Mouse (Mus musculus): ENCODE results near the gene Gopc. TPM values are rescaled to one million over a fixed set of nuclear protein-coding genes. Genes with fewer than 3 reads are reported as not detected.
"Not testable (repeated sequence)": the region's sequence is repeated elsewhere in the genome, so short reads cannot be mapped to it uniquely, and the experiment has no call there.

The Gopc gene
- total RNA-seq, 2 experiments from 2014 or later: 12.9 to 15.7 TPM

DNA sequence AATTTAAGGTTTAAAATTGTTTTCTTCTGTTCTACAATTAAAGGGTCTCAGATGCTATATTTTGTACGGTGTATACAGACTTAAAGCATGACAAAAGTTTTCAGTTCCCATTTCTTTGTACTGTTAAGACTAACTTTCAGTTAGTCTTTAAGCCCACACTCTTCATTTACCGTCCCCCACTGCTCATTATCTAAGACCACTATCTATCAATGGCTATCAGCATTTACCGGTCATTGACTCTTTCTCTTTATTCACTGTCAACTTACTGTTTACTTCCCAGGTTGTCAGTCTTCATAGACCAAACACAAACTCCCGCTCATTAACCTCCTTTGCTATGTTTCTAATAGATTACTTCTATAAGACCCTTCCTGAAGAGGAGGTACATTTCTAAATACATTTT is 5.3 kb upstream of the Gopc start:
- DNase-seq: no peak

DNA sequence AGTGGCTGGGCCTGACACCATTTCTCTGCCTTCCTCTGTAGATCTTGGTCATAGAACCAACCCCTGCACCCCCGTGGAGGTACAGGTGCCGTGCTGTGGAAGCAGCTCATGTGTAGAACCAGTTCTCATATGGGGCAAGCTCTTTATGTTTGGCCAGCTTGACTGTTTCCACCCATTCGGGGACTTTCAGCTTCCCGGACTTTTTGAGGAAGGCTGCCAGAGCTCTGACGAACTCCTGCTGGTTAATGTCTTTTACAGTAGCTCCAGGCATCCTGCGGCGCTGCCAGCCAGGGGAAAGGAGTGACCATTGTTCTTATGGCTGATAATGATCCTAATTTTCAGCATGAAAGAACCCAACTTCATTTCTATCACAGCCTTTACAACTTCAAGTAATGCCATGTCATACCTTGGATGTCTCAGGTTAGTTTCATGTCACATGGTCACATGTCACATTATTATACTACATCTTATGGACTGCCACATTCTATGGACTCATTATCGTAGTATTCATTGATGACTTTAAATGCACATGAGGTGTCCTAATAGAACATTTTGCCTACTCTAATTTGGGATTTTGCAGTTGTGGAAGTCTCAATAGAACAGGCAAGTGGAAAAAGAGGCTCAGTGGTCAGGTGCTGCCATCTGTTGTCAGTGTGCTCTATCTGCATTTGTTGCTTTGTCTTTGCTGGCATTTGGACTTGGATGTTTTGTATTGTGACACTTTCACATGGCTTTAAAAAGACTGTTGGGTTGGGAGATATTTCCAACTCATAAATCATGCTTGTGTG is 3.1 kb upstream of the Gopc start:
- peak; percentile 24 for DNase-seq

GRCm38 (mm10) chr10:52383522-52383921 is 1.6 kb upstream of the Gopc start:
- no peak for DNase-seq

DNA sequence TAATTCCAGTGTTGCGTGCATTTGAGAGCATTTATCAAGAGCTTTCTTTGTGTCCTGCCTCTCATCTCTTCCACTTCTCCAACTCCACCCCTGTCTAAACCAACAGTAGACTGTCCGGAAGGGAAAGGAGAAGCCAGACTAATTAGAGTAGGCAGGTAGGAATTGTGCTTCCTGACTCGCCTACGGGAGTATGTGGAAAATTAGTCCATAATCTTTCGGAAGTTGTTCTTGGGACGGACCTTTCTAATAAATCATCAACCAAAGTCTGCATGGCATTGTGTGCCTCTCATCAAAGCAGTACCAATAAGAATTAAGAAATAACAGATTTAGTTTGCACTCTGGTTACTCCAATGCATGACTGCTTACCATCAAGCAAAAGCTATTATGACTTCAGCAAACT is 1.1 kb upstream of the Gopc start:
- no peak for DNase-seq

DNA sequence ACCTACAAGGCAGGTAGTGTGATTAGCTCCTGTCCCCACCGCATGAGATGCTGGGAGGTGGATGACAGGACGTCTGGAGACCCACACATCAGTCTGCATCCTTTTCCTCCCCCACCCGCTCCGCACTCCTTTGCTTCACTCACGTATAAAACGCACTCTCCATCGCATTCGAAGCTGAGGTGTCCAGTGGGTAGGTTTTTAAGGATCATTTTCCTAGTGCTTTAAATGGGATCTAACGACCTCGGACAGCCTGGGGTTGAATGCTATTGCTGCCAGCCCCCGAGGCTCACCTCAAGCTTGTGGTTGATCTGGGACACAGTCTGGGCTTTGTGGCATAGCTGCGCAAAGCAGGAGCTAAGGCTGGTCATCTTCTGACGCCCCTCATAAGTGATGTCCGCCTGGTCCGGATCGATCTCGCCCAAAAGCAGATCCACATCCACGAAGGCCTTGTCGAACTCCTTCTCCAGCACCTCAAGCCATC is 563 bp downstream of the Gopc start:
- DNase-seq: peak; percentile 8

DNA sequence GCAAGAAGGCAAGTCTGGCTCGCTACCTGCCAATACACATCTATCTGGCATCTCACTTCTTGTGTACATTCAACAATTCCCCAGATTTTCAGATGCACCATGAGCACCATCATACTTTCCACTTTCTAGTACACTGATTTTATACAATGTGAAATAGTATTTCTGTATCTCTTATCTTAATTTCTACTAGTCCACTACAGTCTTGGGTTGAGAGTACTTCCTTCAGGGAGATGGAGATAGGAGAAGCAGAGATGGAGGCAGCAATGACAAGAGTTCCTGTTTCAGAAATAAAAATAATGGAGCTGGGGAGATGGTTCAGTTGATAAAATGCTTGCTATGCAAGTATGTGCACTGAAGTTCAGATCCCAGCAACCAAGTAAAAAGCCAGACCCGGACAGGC is 4.1 kb downstream of the Gopc start:
- no peak for DNase-seq

DNA sequence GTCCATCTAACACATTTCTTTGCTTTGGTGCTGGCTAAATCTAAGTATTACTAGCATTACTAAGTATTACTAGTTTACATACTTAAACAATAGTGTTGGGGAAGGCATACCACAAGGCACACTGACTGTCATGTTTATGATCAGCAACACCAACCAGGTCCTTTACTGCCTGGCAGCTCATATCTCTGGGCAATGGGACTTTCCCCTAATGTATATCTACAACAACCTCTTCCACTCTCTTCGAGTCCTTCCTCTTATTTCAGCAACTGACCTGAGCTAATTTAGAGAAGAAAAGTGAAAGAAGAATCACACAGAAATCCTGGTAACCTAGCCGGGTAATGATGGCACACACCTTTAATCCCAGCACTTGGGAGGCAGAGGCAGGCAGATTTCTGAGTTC is 5.5 kb downstream of the Gopc start:
- DNase-seq: no peak

GRCm38 (mm10) chr10:52374651-52375050 is 7.3 kb downstream of the Gopc start:
- no peak for DNase-seq

DNA sequence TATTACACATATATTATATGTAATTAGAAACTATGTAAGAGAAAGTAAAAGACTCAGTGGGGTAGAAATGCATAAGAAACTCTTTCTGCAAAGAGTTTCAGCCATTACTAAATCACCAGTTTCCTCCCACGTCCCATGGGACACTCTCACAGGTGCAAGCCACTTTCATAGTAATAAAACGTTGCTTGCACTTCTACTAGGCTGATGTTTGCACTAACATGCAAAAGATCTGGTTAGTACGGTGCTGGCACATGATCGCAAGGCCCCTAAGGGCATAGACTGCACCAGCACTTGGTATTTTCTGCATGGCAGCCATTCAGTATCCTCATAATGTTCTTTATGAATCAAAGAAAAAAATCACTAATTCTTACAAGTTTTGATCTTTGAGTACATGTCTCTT is 8.1 kb downstream of the Gopc start:
- DNase-seq: no peak

- no peak for DNase-seq
Measured at GRCm38 (mm10) chr10:52368376-52368775, 13.5 kb downstream of the Gopc start.

DNA sequence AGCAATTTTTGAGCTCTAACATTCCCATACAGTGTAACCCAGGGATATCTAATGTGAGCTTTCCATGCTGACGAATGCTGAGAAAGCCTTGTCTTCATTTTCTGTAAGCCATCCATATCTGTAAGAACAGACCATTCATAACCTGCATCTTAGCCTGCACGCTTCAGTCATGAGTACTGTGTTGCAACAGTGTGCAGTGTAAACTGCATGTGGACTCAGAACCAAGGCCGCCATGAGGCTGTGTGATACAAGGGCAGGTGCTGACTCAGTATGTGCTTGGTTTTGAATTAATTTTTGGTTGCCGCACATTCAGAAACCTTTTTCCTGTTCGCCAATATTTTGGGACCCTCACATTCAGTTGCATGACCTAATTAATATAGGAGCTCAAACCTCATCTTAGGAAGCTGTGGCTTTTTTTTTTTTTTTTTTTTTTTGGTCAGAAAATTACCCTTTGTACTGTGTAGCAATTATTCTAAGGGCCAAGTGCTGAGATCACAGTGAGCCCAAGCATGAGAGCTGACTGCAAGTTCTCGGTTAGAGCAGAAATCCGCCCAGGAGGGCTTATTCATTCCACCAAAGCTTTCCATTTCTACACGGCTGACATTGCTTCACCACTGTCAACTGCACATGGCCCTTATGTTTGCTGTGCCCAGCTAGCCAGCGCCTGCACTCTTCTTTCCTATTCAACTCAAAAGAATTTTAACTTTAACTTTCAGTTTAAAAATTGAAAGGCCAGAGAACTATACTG is 20.9 kb downstream of the Gopc start:
- no peak for DNase-seq

DNA sequence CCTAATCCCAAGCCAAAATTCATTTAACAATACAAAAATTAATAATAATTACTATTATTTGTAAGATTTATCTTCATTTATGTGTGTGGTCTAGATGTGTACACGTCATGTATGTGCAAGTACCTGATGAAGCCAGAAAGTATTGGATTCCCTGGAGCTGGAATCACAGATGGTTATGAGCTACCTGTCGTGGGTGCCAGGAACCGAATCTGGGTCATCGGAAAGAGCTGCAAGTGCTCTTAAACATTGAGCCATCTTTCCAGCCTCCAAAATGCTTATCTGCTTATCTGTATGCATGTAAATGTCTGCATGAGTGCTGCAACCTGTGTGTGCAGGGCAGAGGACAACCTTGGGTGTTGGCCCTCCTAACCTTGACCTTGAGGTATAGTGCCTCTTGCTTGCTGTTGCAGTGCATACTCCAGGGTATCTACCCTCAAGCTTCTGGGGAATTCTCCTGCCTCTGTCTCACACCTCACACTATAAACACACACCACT is 21.6 kb downstream of the Gopc start:
- no peak for DNase-seq

DNA sequence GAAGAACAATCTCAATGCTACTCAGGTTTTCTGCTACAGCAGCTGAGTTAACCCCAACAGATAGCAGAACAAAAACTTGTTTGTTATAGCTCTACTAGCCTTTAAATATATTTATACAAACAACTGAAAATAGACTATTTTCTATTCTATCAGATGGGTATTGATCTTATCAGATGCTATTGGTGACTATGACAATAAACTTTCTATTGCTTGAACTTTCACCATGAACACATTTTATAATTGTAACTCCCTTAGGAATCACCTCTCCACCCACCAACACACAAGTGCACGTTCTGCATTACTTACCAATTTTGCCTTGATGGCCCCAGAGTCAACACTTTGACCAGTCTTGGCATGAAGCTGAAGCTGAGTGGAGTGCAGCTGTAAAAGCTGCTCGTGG is 23.5 kb downstream of the Gopc start, which contains the start of gene Gm26741:
Gm26741 (plus strand) TSS at position 301 of the 400 bp plus-strand sequence.
- DNase-seq: no peak

GRCm38 (mm10) chr10:52353184-52353583 is 28.7 kb downstream of the Gopc start:
- no peak for DNase-seq

GRCm38 (mm10) chr10:52343324-52343723 is 38.6 kb downstream of the Gopc start:
- not testable (repeated sequence) for DNase-seq

DNA sequence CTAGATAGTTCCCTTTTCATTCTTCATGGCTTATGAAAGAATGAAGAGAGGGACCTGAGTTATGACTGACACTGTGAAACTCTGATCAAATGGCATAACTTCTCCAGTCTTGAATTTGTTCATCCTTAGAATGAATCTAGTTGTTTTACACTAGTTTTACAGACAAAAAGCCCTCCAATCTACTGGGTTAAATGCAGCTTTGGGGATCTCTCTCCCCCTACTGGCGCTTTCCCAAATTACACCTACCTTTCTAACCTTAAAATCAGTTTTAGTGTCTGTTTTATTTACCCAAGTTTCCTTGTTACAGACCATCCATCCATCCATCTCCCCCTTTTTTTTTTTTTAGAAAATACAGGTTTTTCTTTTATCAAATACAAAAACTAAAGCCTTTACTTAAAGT is 50.9 kb downstream of the Gopc start:
- peak; percentile 14 for DNase-seq

- DNase-seq: no peak
Measured at GRCm38 (mm10) chr10:52321918-52322317, 60.0 kb downstream of the Gopc start.

GRCm38 (mm10) chr10:52319506-52320286 is 62.2 kb downstream of the Gopc start:
- no peak for DNase-seq

DNA sequence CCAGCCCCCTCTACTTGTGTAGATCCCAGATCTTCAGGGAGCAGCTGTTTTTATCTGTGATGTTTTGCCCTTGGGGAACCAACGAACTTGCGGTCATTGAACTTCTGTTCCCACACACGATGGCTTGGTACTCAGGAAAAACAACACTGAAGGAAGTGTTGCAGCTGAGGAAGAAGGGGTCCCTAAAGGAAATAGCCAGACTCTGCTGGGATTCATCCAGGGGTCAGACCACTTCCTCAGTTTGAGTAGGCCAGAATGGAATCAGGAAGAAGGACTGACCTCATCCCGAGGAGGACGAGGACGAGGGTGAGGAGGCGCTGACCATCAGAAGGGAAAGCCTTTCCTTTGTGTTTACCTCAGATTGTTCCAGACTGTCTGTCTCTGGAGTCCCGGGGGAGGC is 72.7 kb downstream of the Gopc start:
- peak; percentile 8 for DNase-seq

GRCm38 (mm10) chr10:52304574-52304973 is 77.3 kb downstream of the Gopc start:
- DNase-seq: no peak

DNA sequence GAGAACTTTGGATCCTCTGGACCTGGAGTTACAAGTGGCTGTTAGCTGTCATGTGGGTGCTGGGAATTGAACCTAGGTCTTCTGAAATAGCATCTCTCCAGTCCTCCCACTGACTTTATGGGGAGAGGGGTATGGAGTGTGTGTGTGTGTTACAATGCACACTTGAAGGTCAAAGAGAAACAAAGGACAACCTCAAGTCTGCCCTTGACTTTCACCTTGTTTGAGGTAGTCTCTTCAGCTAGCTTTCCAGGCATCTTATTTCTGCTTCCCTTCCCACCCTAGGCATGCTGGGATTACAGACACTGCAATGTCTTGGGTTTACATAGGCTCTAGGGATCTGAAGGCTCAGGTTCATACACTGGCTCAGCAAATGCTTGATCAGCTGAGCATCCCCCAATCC is 79.7 kb downstream of the Gopc start:
- DNase-seq: no peak

- DNase-seq: no peak
Measured at GRCm38 (mm10) chr10:52301766-52302165, 80.2 kb downstream of the Gopc start.

DNA sequence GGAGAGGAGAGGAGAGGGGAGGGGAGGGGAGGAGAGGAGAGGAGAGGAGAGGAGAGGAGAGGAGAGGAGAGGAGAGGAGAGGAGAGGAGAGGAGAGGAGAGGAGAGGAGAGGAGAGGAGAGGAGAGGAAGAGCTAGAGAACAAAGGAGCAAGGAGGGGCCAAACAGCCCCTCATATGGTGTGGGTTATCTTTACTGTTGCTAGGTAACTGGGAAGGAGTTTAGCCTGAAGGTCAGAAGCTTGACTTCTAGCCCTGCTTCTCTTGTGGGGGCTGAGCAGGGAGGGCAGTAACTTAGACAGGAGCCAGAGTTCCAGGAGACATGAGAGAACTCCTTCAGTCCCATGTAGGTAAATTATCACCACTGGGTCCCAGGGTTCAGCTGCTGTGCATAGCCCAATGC is 83.4 kb downstream of the Gopc start:
- not testable (repeated sequence) for DNase-seq

All from gastrocnemius, postnatal 10 days (tissue).